Mouse (Mus musculus): ENCODE results near the gene Chst2. TPM values are rescaled to one million over a fixed set of nuclear protein-coding genes. Genes with fewer than 3 reads are reported as not detected.
A peak's percentile ranks its signal among the peaks of the same experiment; 100 is the strongest.

Chst2 gene
- total RNA-seq, 1 experiment: 3.0 TPM

DNA sequence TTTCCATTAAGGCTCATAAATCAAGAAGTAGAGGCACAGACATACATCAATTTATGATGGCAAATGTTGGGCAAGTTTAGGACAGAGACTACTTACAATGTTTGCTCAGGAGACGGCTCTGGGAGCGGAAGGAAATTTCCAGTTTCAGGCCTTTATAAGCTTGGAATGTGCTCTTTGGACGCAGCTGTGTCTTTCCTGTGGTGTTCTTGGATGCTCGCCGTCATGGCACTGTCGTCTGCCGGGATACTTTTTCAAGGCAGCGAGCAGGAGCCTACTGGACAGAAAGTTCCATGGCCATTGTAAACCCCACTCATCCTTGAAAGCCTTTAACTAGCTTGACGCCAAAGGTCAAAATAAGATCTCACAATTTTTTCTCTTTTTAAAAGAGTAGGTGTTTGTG lies 31.4 kb upstream of the Chst2 start:
- H3K27ac ChIP-seq (ENCODE audit: insufficient read depth, low read depth, low read length, poor library complexity, severe bottlenecking): no peak overlapping the region
- no peak overlapping the region for H3K4me3 ChIP-seq (ENCODE audit: insufficient read depth in 1 of 2, low read depth in 1 of 2, low read length in 2 of 2, poor library complexity in 1 of 2, severe bottlenecking in 1 of 2)
- H3K9me3 ChIP-seq (ENCODE audit: control insufficient read depth, insufficient read depth, low read depth, low read length): no peaks in the 10 kb centered on the region
- no peak overlapping the region for H3K9ac ChIP-seq (ENCODE audit: insufficient read depth, low read depth, low read length, poor library complexity, severe bottlenecking)
- in situ Hi-C loops (cut with MboI; ENCODE audit: low sequenced_read_pairs in 2 of 2, unreplicated experiment in 2 of 2): no loop called here
- DNase-seq (ENCODE audit: low read depth, low spot score): no peak
- peaks cover 0 to 5% of the 10 kb centered on the region in 2 experiments; a peak in 1 of 4 replicates for H3K4me1 ChIP-seq (ENCODE audit: control insufficient read depth in 2 of 2, insufficient read depth in 2 of 2, low read length in 2 of 2, poor library complexity in 1 of 2)
- TF ChIP-seq HCFC1 (IDR thresholded peaks at IDR 0.05; ENCODE audit: borderline replicate concordance, insufficient read depth, low read length) (no peak), ZC3H11A (IDR thresholded peaks at IDR 0.05; ENCODE audit: borderline replicate concordance, low read depth, low read length) (no peak), ZNF384 (IDR thresholded peaks at IDR 0.05; ENCODE audit: low read depth, low read length) (no peak), MAFK (IDR thresholded peaks at IDR 0.05; ENCODE audit: insufficient read depth, low read depth, low read length) (no peak), CHD2 (IDR thresholded peaks at IDR 0.05; ENCODE audit: low read depth, low read length) (no peak)
- no peaks in the 10 kb centered on the region for H3K36me3 ChIP-seq (ENCODE audit: control insufficient read depth, insufficient read depth, low read length, poor library complexity, severe bottlenecking)

DNA sequence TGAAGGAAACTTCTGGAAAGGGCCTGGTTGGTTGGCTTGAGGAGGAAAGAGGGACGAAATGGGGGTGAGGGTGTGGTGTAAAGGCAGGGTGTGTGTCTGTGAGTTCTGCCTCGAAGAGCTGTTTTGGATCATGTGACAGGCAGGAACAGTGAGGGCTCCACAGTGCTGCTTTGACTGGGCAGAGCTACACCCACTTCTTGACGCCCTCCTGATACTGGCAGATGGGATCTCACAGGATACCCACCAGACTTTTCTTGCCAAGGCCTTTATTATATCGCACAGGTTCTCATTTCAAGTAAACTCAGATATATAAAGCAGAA lies 29.7 kb upstream of the Chst2 start:
- no peak overlapping the region for H3K4me3 ChIP-seq (ENCODE audit: insufficient read depth in 1 of 2, low read depth in 1 of 2, low read length in 2 of 2, poor library complexity in 1 of 2, severe bottlenecking in 1 of 2)
- no peaks in the 10 kb centered on the region for H3K36me3 ChIP-seq (ENCODE audit: control insufficient read depth, insufficient read depth, low read length, poor library complexity, severe bottlenecking)
- H3K9me3 ChIP-seq (ENCODE audit: control insufficient read depth, insufficient read depth, low read depth, low read length): no peaks in the 10 kb centered on the region
- H3K27ac ChIP-seq (ENCODE audit: insufficient read depth, low read depth, low read length, poor library complexity, severe bottlenecking): no peak overlapping the region
- H3K4me1 ChIP-seq (ENCODE audit: control insufficient read depth in 2 of 2, insufficient read depth in 2 of 2, low read length in 2 of 2, poor library complexity in 1 of 2): peaks cover 0 to 5% of the 10 kb centered on the region in 2 experiments; a peak in 1 of 4 replicates
- no peak for DNase-seq (ENCODE audit: low read depth, low spot score)
- TF ChIP-seq MAFK (IDR thresholded peaks at IDR 0.05; ENCODE audit: insufficient read depth, low read depth, low read length): no peak
- no peak for TF ChIP-seq CHD2 (IDR thresholded peaks at IDR 0.05; ENCODE audit: low read depth, low read length)
- no peak for TF ChIP-seq ZC3H11A (IDR thresholded peaks at IDR 0.05; ENCODE audit: borderline replicate concordance, low read depth, low read length)
- TF ChIP-seq ZNF384 (IDR thresholded peaks at IDR 0.05; ENCODE audit: low read depth, low read length): no peak
- no peak for TF ChIP-seq HCFC1 (IDR thresholded peaks at IDR 0.05; ENCODE audit: borderline replicate concordance, insufficient read depth, low read length)
- no peak overlapping the region for H3K9ac ChIP-seq (ENCODE audit: insufficient read depth, low read depth, low read length, poor library complexity, severe bottlenecking)
- in situ Hi-C loops (cut with MboI; ENCODE audit: low sequenced_read_pairs in 2 of 2, unreplicated experiment in 2 of 2): no loop called here

DNA sequence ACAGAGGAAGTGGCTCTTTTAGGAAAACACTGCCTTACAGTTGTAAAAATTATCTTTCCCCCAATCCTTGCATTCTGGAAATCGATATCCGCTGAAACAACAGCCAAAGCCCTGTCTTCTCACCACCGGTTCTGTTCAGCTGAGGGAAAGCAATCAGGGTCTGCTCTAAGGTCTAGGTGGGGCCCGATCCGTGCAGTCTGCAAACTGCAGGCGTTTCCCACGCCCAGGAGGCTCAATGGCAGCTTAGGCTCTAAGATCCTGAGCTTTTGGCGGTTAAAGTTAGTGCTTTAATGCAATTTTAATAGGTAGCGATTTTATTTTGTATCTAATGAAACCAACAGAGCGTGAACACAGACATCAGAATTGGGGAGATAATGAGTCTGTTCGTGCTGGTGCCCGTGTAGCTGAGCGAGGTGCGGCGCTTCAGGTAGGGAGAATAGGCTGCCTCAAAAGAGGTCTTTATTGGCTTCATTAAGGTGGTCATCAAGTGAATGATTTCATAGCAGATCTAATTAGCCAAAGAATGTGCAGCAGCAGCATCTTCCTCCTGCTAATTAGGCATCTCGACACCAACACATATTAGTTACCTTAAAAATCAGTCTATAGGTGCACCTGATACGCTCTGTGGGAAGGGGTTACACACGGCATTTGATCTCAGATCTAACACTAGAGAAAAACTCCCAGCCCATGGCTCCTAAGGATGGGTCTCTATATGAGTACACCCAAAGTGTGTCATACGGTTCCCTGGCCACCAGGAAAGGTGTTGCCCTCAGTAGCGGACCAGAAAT lies 29.2 kb upstream of the Chst2 start:
- no peaks in the 10 kb centered on the region for H3K36me3 ChIP-seq (ENCODE audit: control insufficient read depth, insufficient read depth, low read length, poor library complexity, severe bottlenecking)
- DNase-seq (ENCODE audit: low read depth, low spot score): no peak
- peaks cover 0 to 5% of the 10 kb centered on the region in 2 experiments; a peak in 1 of 4 replicates for H3K4me1 ChIP-seq (ENCODE audit: control insufficient read depth in 2 of 2, insufficient read depth in 2 of 2, low read length in 2 of 2, poor library complexity in 1 of 2)
- H3K9ac ChIP-seq (ENCODE audit: insufficient read depth, low read depth, low read length, poor library complexity, severe bottlenecking): no peak overlapping the region
- no peak overlapping the region for H3K27ac ChIP-seq (ENCODE audit: insufficient read depth, low read depth, low read length, poor library complexity, severe bottlenecking)
- in situ Hi-C loops (cut with MboI; ENCODE audit: low sequenced_read_pairs in 2 of 2, unreplicated experiment in 2 of 2): no loop called here
- TF ChIP-seq MAFK (IDR thresholded peaks at IDR 0.05; ENCODE audit: insufficient read depth, low read depth, low read length) (no peak), ZNF384 (IDR thresholded peaks at IDR 0.05; ENCODE audit: low read depth, low read length) (no peak), CHD2 (IDR thresholded peaks at IDR 0.05; ENCODE audit: low read depth, low read length) (no peak), ZC3H11A (IDR thresholded peaks at IDR 0.05; ENCODE audit: borderline replicate concordance, low read depth, low read length) (no peak), HCFC1 (IDR thresholded peaks at IDR 0.05; ENCODE audit: borderline replicate concordance, insufficient read depth, low read length) (no peak)
- no peaks in the 10 kb centered on the region for H3K9me3 ChIP-seq (ENCODE audit: control insufficient read depth, insufficient read depth, low read depth, low read length)
- H3K4me3 ChIP-seq (ENCODE audit: insufficient read depth in 1 of 2, low read depth in 1 of 2, low read length in 2 of 2, poor library complexity in 1 of 2, severe bottlenecking in 1 of 2): peak overlapping the region in 1 of 2 experiments; percentile 28; a peak in 1 of 4 replicates

DNA sequence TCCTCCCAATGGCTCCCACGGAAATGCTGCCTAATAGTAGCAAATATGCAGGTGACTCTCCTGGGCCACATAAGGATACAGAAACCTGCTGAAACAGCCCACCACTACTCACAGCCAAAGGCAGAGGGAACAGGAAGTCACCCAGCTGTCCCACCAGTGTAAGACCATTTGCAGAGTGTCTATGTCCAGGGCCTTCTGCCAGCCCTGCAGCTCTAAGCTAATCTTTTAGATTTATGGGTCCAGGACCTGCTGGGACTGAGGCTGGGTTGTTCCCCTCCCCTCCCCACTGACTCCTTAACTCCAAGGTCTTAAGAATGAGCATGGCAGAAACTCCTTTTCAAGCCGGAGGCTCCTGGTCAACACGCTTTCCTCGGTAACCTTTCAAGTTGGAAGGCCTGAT lies 21.8 kb upstream of the Chst2 start:
- H3K4me3 ChIP-seq (ENCODE audit: insufficient read depth in 1 of 2, low read depth in 1 of 2, low read length in 2 of 2, poor library complexity in 1 of 2, severe bottlenecking in 1 of 2): no peak overlapping the region
- H3K9me3 ChIP-seq (ENCODE audit: control insufficient read depth, insufficient read depth, low read depth, low read length): no peaks in the 10 kb centered on the region
- H3K27ac ChIP-seq (ENCODE audit: insufficient read depth, low read depth, low read length, poor library complexity, severe bottlenecking): no peak overlapping the region
- no peaks in the 10 kb centered on the region for H3K4me1 ChIP-seq (ENCODE audit: control insufficient read depth in 2 of 2, insufficient read depth in 2 of 2, low read length in 2 of 2, poor library complexity in 1 of 2)
- DNase-seq (ENCODE audit: low read depth, low spot score): no peak
- H3K36me3 ChIP-seq (ENCODE audit: control insufficient read depth, insufficient read depth, low read length, poor library complexity, severe bottlenecking): no peaks in the 10 kb centered on the region
- no peak overlapping the region for H3K9ac ChIP-seq (ENCODE audit: insufficient read depth, low read depth, low read length, poor library complexity, severe bottlenecking)
- TF ChIP-seq CHD2 (IDR thresholded peaks at IDR 0.05; ENCODE audit: low read depth, low read length): no peak
- TF ChIP-seq HCFC1 (IDR thresholded peaks at IDR 0.05; ENCODE audit: borderline replicate concordance, insufficient read depth, low read length): no peak
- no peak for TF ChIP-seq ZNF384 (IDR thresholded peaks at IDR 0.05; ENCODE audit: low read depth, low read length)
- no peak for TF ChIP-seq ZC3H11A (IDR thresholded peaks at IDR 0.05; ENCODE audit: borderline replicate concordance, low read depth, low read length)
- TF ChIP-seq MAFK (IDR thresholded peaks at IDR 0.05; ENCODE audit: insufficient read depth, low read depth, low read length): no peak
- in situ Hi-C loops (cut with MboI; ENCODE audit: low sequenced_read_pairs in 2 of 2, unreplicated experiment in 2 of 2): no loop called here

Measured in ES-E14 (cell line).